Mouse (Mus musculus): ENCODE measurements around the gene Gm4969. TPM values are rescaled to one million over a fixed set of nuclear protein-coding genes. Genes with fewer than 3 reads are reported as not detected.
"Not testable (repeated sequence)": the region's sequence is repeated elsewhere in the genome, so short reads cannot be mapped to it uniquely, and the experiment has no call there.

Gene Gm4969
- polyA plus RNA-seq, 1 experiment from 2014 or later: 2.2 TPM

GRCm38 (mm10) chr7:19159411-19159810 is 41.2 kb upstream of the Gm4969 start:
- Histone ChIP-seq H3K4me1 (ENCODE audit: control insufficient read depth, insufficient read depth, low read length) (peaks cover 20% of the 10 kb centered on the region), H3K9ac (ENCODE audit: low read depth, low read length) (no peak overlapping the region), H3K4me2 (peak overlapping the region; percentile 75), H3K27me3 (ENCODE audit: control insufficient read depth, insufficient read depth, low read length) (peaks cover 17% of the 10 kb centered on the region), H3K27ac (ENCODE audit: low read depth, low read length) (no peak overlapping the region), H3K9me3 (replicated peaks; ENCODE audit: control insufficient read depth, low read length) (no peaks in the 10 kb centered on the region), H3K4me3 (ENCODE audit: low read depth, low read length) (peak overlapping the region; percentile 36), H3K36me3 (ENCODE audit: control insufficient read depth, insufficient read depth, low read length) (no peaks in the 10 kb centered on the region)
- WGBS (ENCODE audit: insufficient replicate concordance): 11% methylated on average over 18 of the region's 18 CpGs
- ATAC-seq (replicated peaks; ENCODE audit: insufficient number of reproducible peaks, low FRiP score, low TSS enrichment): no peak

DNA sequence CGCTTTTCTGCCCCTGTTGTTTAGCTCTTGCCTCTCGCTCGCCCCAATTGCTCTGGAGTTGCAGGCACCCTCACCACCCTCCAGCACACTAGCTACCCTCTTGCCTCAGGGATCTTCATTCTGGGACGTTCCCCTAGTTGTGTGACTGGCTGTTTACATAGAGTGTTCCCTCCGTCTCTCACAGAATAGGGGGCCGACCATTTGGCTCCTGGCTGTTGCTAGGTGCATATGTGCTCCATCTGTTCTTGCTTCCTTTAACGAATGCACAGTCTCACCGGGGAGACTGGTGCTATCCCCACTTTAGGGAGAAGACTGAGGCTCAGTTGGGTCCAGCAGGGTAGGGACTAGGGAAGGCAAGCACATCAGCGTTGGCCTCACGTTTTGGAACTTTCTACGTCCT is 40.4 kb upstream of the Gm4969 start:
- Histone ChIP-seq H3K4me3 (ENCODE audit: low read depth, low read length) (no peak overlapping the region), H3K27me3 (ENCODE audit: control insufficient read depth, insufficient read depth, low read length) (peaks cover 17% of the 10 kb centered on the region), H3K27ac (ENCODE audit: low read depth, low read length) (no peak overlapping the region), H3K4me1 (ENCODE audit: control insufficient read depth, insufficient read depth, low read length) (peaks cover 13% of the 10 kb centered on the region), H3K36me3 (ENCODE audit: control insufficient read depth, insufficient read depth, low read length) (peaks cover 4% of the 10 kb centered on the region; the same call in 1 of the 2 replicates), H3K9ac (ENCODE audit: low read depth, low read length) (no peak overlapping the region), H3K9me3 (replicated peaks; ENCODE audit: control insufficient read depth, low read length) (no peaks in the 10 kb centered on the region), H3K4me2 (no peak overlapping the region)
- 65% methylated on average over 11 of the region's 11 CpGs for WGBS (ENCODE audit: insufficient replicate concordance)
- ATAC-seq (replicated peaks; ENCODE audit: insufficient number of reproducible peaks, low FRiP score, low TSS enrichment): no peak

GRCm38 (mm10) chr7:19157160-19157800 is 39.1 kb upstream of the Gm4969 start:
- 6% methylated on average over 30 of the region's 30 CpGs for WGBS (ENCODE audit: insufficient replicate concordance)
- Histone ChIP-seq H3K4me2 (peak overlapping the region; percentile 51), H3K27me3 (ENCODE audit: control insufficient read depth, insufficient read depth, low read length) (peaks cover 12% of the 10 kb centered on the region), H3K9ac (ENCODE audit: low read depth, low read length) (no peak overlapping the region), H3K36me3 (ENCODE audit: control insufficient read depth, insufficient read depth, low read length) (peaks cover 13% of the 10 kb centered on the region), H3K4me3 (ENCODE audit: low read depth, low read length) (no peak overlapping the region), H3K27ac (ENCODE audit: low read depth, low read length) (no peak overlapping the region), H3K4me1 (ENCODE audit: control insufficient read depth, insufficient read depth, low read length) (peaks cover 12% of the 10 kb centered on the region), H3K9me3 (replicated peaks; ENCODE audit: control insufficient read depth, low read length) (no peaks in the 10 kb centered on the region)
- ATAC-seq (replicated peaks; ENCODE audit: insufficient number of reproducible peaks, low FRiP score, low TSS enrichment): peak; percentile 49; the same call in 1 of the 2 replicates

DNA sequence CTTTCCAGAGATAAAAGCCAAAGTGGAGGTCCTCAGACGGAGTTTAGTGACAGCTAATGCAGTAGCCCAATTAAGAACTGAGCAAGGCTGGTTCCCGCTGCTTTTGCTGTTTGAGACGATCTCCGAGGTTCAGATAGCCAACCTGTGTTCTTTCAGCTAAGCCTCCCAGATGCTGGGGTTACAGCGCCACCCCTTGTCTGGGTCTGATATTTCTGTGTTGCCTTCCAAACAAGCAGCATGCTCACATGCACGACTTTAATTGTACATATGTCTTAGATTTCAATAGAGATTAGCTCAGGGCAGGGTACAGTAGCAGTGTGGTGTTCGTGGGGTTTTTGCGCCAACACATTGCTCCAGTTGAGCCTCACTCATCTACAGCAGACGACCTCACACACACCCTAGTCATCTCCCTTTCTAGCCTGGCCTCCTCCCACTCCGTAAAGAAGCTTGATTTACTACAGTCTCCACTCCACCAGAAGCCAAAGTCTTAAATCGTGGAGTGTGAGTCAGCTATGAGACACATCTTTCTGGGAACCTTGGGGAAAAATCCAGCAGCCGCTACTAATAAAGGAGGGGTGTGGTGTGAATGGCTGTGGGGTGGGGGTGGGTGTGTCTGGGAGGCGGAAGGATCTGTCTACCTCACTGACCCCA is 37.8 kb upstream of the Gm4969 start:
- Histone ChIP-seq H3K36me3 (ENCODE audit: control insufficient read depth, insufficient read depth, low read length) (peaks cover 20% of the 10 kb centered on the region), H3K4me2 (no peak overlapping the region), H3K27ac (ENCODE audit: low read depth, low read length) (no peak overlapping the region), H3K4me3 (ENCODE audit: low read depth, low read length) (no peak overlapping the region), H3K27me3 (ENCODE audit: control insufficient read depth, insufficient read depth, low read length) (peaks cover 11% of the 10 kb centered on the region), H3K9ac (ENCODE audit: low read depth, low read length) (no peak overlapping the region), H3K4me1 (ENCODE audit: control insufficient read depth, insufficient read depth, low read length) (peaks cover 12% of the 10 kb centered on the region), H3K9me3 (replicated peaks; ENCODE audit: control insufficient read depth, low read length) (no peaks in the 10 kb centered on the region)
- ATAC-seq (replicated peaks; ENCODE audit: insufficient number of reproducible peaks, low FRiP score, low TSS enrichment): no peak
- 57% methylated on average over 13 of the region's 13 CpGs for WGBS (ENCODE audit: insufficient replicate concordance)

DNA sequence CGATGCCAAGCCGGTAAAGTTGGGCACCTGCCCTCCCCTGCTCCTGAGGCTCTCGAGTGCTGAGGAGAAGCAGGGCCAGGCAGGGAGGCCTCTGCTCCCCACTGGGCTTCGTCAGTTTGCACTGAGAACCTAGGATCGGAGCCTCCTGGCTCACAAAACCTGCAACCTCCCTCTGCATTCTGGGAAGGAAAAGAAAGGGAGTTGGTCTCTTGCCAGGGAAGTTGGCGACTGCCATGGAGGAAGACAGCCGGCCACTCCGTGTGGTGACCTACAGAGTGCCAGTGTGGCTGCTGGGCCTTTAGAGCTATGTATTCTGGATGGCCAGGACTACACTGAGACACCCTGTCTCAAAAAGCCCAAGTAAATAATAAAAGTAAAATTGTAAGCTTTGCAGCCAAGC is 36.6 kb upstream of the Gm4969 start:
- 81% methylated on average over 8 of the region's 8 CpGs for WGBS (ENCODE audit: insufficient replicate concordance)
- no peak overlapping the region for H3K4me3 ChIP-seq (ENCODE audit: low read depth, low read length)
- H3K4me2 ChIP-seq: no peak overlapping the region
- no peak overlapping the region for H3K9ac ChIP-seq (ENCODE audit: low read depth, low read length)
- no peak for ATAC-seq (replicated peaks; ENCODE audit: insufficient number of reproducible peaks, low FRiP score, low TSS enrichment)
- H3K27ac ChIP-seq (ENCODE audit: low read depth, low read length): no peak overlapping the region
- peaks cover 11% of the 10 kb centered on the region for H3K27me3 ChIP-seq (ENCODE audit: control insufficient read depth, insufficient read depth, low read length)
- peaks cover 15% of the 10 kb centered on the region for H3K4me1 ChIP-seq (ENCODE audit: control insufficient read depth, insufficient read depth, low read length)
- no peaks in the 10 kb centered on the region for H3K9me3 ChIP-seq (replicated peaks; ENCODE audit: control insufficient read depth, low read length)
- peaks cover 20% of the 10 kb centered on the region for H3K36me3 ChIP-seq (ENCODE audit: control insufficient read depth, insufficient read depth, low read length)

DNA sequence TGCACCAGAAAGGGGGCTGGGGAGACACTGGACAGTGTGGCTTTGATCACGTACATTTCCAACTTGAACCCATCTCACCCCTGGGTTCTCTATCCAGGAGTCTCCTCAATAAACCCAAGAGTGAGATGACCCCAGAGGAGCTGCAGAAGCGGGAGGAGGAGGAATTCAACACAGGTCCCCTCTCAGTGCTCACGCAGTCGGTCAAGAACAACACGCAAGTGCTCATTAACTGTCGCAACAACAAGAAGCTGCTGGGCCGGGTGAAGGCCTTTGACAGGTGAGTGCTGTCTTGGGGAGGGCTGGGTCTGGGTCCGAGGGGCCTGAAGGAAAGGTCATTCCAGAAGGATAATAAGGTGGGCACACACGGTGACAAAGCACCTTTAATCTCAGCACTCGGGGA is 33.0 kb upstream of the Gm4969 start:
- H3K4me3 ChIP-seq (ENCODE audit: low read depth, low read length); ATAC-seq (replicated peaks; ENCODE audit: insufficient number of reproducible peaks, low FRiP score, low TSS enrichment); H3K27me3 ChIP-seq (ENCODE audit: control insufficient read depth, insufficient read depth, low read length); H3K9me3 ChIP-seq (replicated peaks; ENCODE audit: control insufficient read depth, low read length); H3K4me2 ChIP-seq; H3K27ac ChIP-seq (ENCODE audit: low read depth, low read length): not testable (repeated sequence)
- Histone ChIP-seq H3K4me1 (ENCODE audit: control insufficient read depth, insufficient read depth, low read length) (peaks cover 14% of the 10 kb centered on the region), H3K36me3 (ENCODE audit: control insufficient read depth, insufficient read depth, low read length) (peaks cover 20% of the 10 kb centered on the region), H3K9ac (ENCODE audit: low read depth, low read length) (0 out of 2 replicates have a peak overlapping the region, but pooled peaks have one; percentile 39)
- 87% methylated on average over 10 of the region's 10 CpGs for WGBS (ENCODE audit: insufficient replicate concordance)

GRCm38 (mm10) chr7:19149626-19150025 is 31.5 kb upstream of the Gm4969 start, which contains the start of gene Snrpd2:
Gene Snrpd2, plus strand, starts transcription at chr7:19149722.
- Histone ChIP-seq H3K4me2 (peak within 1 kb of the TSS; percentile 79), H3K36me3 (ENCODE audit: control insufficient read depth, insufficient read depth, low read length) (peaks cover 20% of the 10 kb centered on the region), H3K27me3 (ENCODE audit: control insufficient read depth, insufficient read depth, low read length) (no peaks in the 10 kb centered on the region), H3K9ac (ENCODE audit: low read depth, low read length) (peak within 1 kb of the TSS; percentile 81), H3K27ac (ENCODE audit: low read depth, low read length) (peak within 1 kb of the TSS; percentile 81), H3K4me1 (ENCODE audit: control insufficient read depth, insufficient read depth, low read length) (peaks cover 14% of the 10 kb centered on the region), H3K9me3 (replicated peaks; ENCODE audit: control insufficient read depth, low read length) (no peaks in the 10 kb centered on the region), H3K4me3 (ENCODE audit: low read depth, low read length) (peak within 1 kb of the TSS; percentile 70)
- peak; percentile 89 for ATAC-seq (replicated peaks; ENCODE audit: insufficient number of reproducible peaks, low FRiP score, low TSS enrichment)
- WGBS (ENCODE audit: insufficient replicate concordance): under 1% methylated on average over 24 of the region's 24 CpGs

DNA sequence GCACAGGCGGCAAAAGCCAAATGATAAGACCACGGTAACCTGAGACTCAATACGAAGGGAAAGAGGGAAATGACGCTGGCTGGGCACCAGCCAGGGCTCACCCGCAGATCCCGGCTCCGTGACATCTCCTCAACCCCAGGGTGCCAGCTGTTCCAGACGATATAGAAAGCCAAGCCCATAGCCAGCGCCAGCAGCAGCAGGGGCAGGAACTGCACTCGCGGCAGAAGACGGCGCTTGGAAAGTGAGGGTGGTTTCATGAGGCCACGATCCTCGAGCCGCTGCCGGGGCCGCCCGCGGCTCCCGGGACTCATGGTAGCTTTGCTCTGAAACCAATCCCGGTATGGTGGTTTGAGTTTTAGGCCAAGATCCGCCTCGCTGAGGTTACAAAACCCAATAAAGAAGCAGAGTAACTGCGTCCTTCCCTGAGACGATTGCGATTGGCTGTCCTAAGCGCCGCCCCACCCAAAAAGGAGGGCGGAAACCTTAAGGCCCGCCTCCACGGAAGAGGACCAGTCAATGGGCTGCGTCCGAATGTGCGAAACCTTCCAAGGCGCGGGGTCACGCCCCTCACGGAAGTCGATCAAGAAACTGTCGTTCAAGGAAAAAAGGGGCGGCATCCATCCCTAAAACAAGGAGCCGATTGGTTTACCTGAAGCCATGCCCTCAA is 30.8 kb upstream of the Gm4969 start, which contains the start of gene Qpctl:
Gene Qpctl (minus strand): TSS at position 417 of the 667 bp plus-strand sequence.
- Histone ChIP-seq H3K9me3 (replicated peaks; ENCODE audit: control insufficient read depth, low read length) (no peaks in the 10 kb centered on the region), H3K27ac (ENCODE audit: low read depth, low read length) (peak within 1 kb of the TSS; percentile 81), H3K4me1 (ENCODE audit: control insufficient read depth, insufficient read depth, low read length) (peaks cover 14% of the 10 kb centered on the region), H3K36me3 (ENCODE audit: control insufficient read depth, insufficient read depth, low read length) (peaks cover 20% of the 10 kb centered on the region), H3K9ac (ENCODE audit: low read depth, low read length) (peak within 1 kb of the TSS; percentile 81), H3K4me2 (peak within 1 kb of the TSS; percentile 79), H3K27me3 (ENCODE audit: control insufficient read depth, insufficient read depth, low read length) (no peaks in the 10 kb centered on the region), H3K4me3 (ENCODE audit: low read depth, low read length) (peak within 1 kb of the TSS; percentile 70)
- peak; percentile 96 for ATAC-seq (replicated peaks; ENCODE audit: insufficient number of reproducible peaks, low FRiP score, low TSS enrichment)
- WGBS (ENCODE audit: insufficient replicate concordance): under 1% methylated on average over 43 of the region's 43 CpGs

Measured in heart, embryonic 11.5 days (tissue).